ENCODE assay signal across 20 mouse cellular contexts in the genomic region with DNA sequence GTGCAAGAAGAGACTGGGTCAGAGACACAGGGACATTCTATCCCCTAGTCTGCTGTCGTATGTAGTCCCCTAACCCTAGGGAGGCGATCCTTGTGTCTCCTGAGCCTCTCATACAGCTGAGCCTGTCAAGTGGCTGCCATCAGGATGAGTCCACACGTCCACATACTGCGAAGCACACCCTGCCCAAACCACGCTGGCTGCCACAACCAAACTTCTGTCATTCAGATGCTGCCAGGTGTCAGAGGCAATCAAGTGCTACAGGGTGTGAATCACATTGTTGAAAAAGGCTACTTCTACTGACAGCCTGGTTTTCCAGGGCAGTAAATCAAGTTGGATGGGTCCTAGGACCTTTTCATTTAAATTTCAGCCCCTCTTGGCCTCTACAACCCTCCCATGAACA. TPM values are rescaled to one million over a fixed set of nuclear protein-coding genes. Genes with fewer than 3 reads are reported as not detected.
"Had no signal": no experiment of that assay in that cellular context is flagged by ENCODE, and none has a peak within 500 bp of the region (broad histone marks: within the 10 kb centered on the region; RNA-seq: fewer than 3 reads in every experiment).

No protein-coding gene starts in this region.

- H3K27ac ChIP-seq: lung, embryonic 15.5 days; midbrain, embryonic 10.5 days; midbrain, embryonic 12.5 days; neural tube, embryonic 12.5 days; stomach, embryonic 15.5 days; stomach, postnatal 0 days had no signal

- H3K4me3 ChIP-seq: lung, embryonic 15.5 days; midbrain, embryonic 10.5 days; midbrain, embryonic 12.5 days; neural tube, embryonic 12.5 days; stomach, embryonic 15.5 days had no signal

- DNase-seq: lung, adult 2 months; lung, postnatal 14 days; lung, postnatal 4 days; midbrain, embryonic 14.5 days; right cerebral cortex, postnatal 14 days; thymus, adult 2 months; thymus, postnatal 25 days; thymus, postnatal 4 days had no signal

- H3K4me1 ChIP-seq: midbrain, embryonic 10.5 days; midbrain, embryonic 12.5 days; neural tube, embryonic 12.5 days; stomach, embryonic 15.5 days had no signal

- H3K9me3 ChIP-seq: lung, embryonic 15.5 days; midbrain, embryonic 10.5 days; midbrain, embryonic 12.5 days; neural tube, embryonic 12.5 days; stomach, embryonic 15.5 days had no signal

- H3K27me3 ChIP-seq: lung, embryonic 15.5 days; midbrain, embryonic 12.5 days; neural tube, embryonic 12.5 days; stomach, embryonic 15.5 days had no signal

- H3K4me2 ChIP-seq: lung, embryonic 15.5 days; midbrain, embryonic 12.5 days; neural tube, embryonic 12.5 days; stomach, embryonic 15.5 days had no signal

- H3K9ac ChIP-seq: liver, postnatal 0 days; lung, embryonic 15.5 days; midbrain, embryonic 12.5 days; neural tube, embryonic 12.5 days; stomach, embryonic 15.5 days had no signal

- ATAC-seq: liver, postnatal 0 days; lung, postnatal 0 days; midbrain, embryonic 16.5 days had no signal

RNA-seq across cellular contexts. Expression of a gene that starts 30.4 kb away (rescaled TPM):
- total RNA-seq: neutrophil, adult 5-6 weeks had no signal

RNA-seq across cellular contexts. Expression of a gene that starts 39.9 kb away (rescaled TPM):
- total RNA-seq: megakaryocyte, adult 5-6 weeks; megakaryocyte-erythroid progenitor cell, adult 5-6 weeks had no signal
